Mouse (Mus musculus) forebrain, embryonic 15.5 days (tissue): Measurements from ENCODE around the gene Olfr1276. TPM values are rescaled to one million over a fixed set of nuclear protein-coding genes. Genes with fewer than 3 reads are reported as not detected.

Experiments
- ATAC-seq: fragments of 200-750 bp; cut with Nextera tagmentation; replicated peaks from 2 replicates; pipeline ENCODE4 v1.8.0; 2017; ENCODE audit warnings: mild to moderate bottlenecking, moderate TSS enrichment, moderate library complexity
- H3K27ac ChIP-seq: fragments of 300-500 bp; sonication (generic); replicated peaks from 2 replicates; pipeline ENCODE4 v1.5.1; 2015; ENCODE audit warnings: mild to moderate bottlenecking, inconsistent platforms
- H3K27me3 ChIP-seq: fragments of 300-500 bp; sonication (generic); 2 replicates; pipeline ENCODE4 v1.6.1; 2015; ENCODE audit warnings: inconsistent platforms
- H3K36me3 ChIP-seq: fragments of 300-500 bp; sonication (generic); 2 replicates; pipeline ENCODE4 v1.6.1; 2015; ENCODE audit warnings: mild to moderate bottlenecking, inconsistent platforms
- H3K4me1 ChIP-seq: fragments of 300-500 bp; sonication (generic); 2 replicates; pipeline ENCODE4 v1.6.1; 2015; ENCODE audit warnings: inconsistent platforms
- H3K4me2 ChIP-seq: fragments of 300-500 bp; sonication (generic); replicated peaks from 2 replicates; pipeline ENCODE4 v1.6.1; 2015; ENCODE audit warnings: mild to moderate bottlenecking, inconsistent platforms
- H3K4me3 ChIP-seq: fragments of 300-500 bp; sonication (generic); 2 replicates; pipeline ENCODE4 v1.5.1; 2015; ENCODE audit warnings: mild to moderate bottlenecking, inconsistent platforms
- H3K9ac ChIP-seq: fragments of 300-500 bp; sonication (generic); replicated peaks from 2 replicates; pipeline ENCODE4 v1.6.1; 2015; ENCODE audit warnings: mild to moderate bottlenecking, inconsistent platforms
- H3K9me3 ChIP-seq: fragments of 300-500 bp; sonication (generic); 2 replicates; pipeline ENCODE4 v1.6.1; 2016; ENCODE audit warnings: inconsistent platforms
- WGBS: fragments of 180-500 bp; shearing (Covaris S2); methylation state at CpG from one replicate; pipeline ENCODE4 v1.1.7; 2015; ENCODE audit warnings: mixed read lengths; 5-methylcytosine and 5-hydroxymethylcytosine counted together
- polyA plus RNA-seq: library from polyadenylated mRNA; unstranded; fragments of >200 nt; fragmentation: Nextera tagmentation; extraction: Ambion mirVana; gene quantifications from 2 replicates; pipeline ENCODE4 v1.2.1, GENCODE M21; 2015

Gene Olfr1276
- polyA plus RNA-seq = not detected in 2 replicates

- no peaks in the 10 kb centered on the region for H3K27me3 ChIP-seq
- H3K27ac ChIP-seq = no peak within 1 kb of the TSS
- no peaks in the 10 kb centered on the region for H3K9me3 ChIP-seq
- H3K4me2 ChIP-seq = no peak within 1 kb of the TSS
- H3K4me1 ChIP-seq = no peaks in the 10 kb centered on the region
- H3K4me3 ChIP-seq = no peak within 1 kb of the TSS
- no peak within 1 kb of the TSS for H3K9ac ChIP-seq
- ATAC-seq = no peak
- no peaks in the 10 kb centered on the region for H3K36me3 ChIP-seq
These were observed at the start of gene Olfr1276 for GRCm38 (mm10) chr2:111254216-111254615. TSS of gene Olfr1276 (plus strand) at chr2:111254516.

GRCm38 (mm10) chr2:111229502-111229901 lies 24.8 kb upstream of the Olfr1276 start, which contains the start of gene 4930430A15Rik:
TSS of gene 4930430A15Rik (minus strand) at chr2:111229602.
- no peak for ATAC-seq
- 90% methylated on average over 6 of the region's 6 CpGs for WGBS
- Histone ChIP-seq H3K27ac (no peak within 1 kb of the TSS), H3K9me3 (no peaks in the 10 kb centered on the region), H3K4me1 (no peaks in the 10 kb centered on the region), H3K4me2 (no peak within 1 kb of the TSS), H3K9ac (no peak within 1 kb of the TSS), H3K4me3 (no peak within 1 kb of the TSS), H3K27me3 (no peaks in the 10 kb centered on the region), H3K36me3 (no peaks in the 10 kb centered on the region)

- ATAC-seq = no peak
- Histone ChIP-seq H3K9me3 (no peaks in the 10 kb centered on the region), H3K36me3 (no peaks in the 10 kb centered on the region), H3K4me1 (no peaks in the 10 kb centered on the region), H3K4me3 (no peak within 1 kb of the TSS), H3K9ac (no peak within 1 kb of the TSS), H3K27me3 (no peaks in the 10 kb centered on the region), H3K27ac (no peak within 1 kb of the TSS), H3K4me2 (no peak within 1 kb of the TSS)
- 67% methylated on average over 1 of the region's 1 CpGs for WGBS
These were observed 19.1 kb upstream of the Olfr1276 start, which contains the start of gene Olfr1275 for GRCm38 (mm10) chr2:111235186-111235585. TSS of gene Olfr1275 (minus strand) at chr2:111235286.

GRCm38 (mm10) chr2:111274006-111274405 lies 19.7 kb downstream of the Olfr1276 start, which contains the start of gene Olfr1277:
TSS of gene Olfr1277 (minus strand) at chr2:111274106.
- H3K9ac ChIP-seq = no peak within 1 kb of the TSS
- 86% methylated on average over 2 of the region's 2 CpGs for WGBS
- no peak for ATAC-seq

GRCm38 (mm10) chr2:111289836-111290235 lies 35.5 kb downstream of the Olfr1276 start, which contains the start of gene Olfr1278:
TSS of gene Olfr1278 (plus strand) at chr2:111290136.
- no peak within 1 kb of the TSS for H3K27ac ChIP-seq
- H3K4me1 ChIP-seq = no peaks in the 10 kb centered on the region
- H3K36me3 ChIP-seq = no peaks in the 10 kb centered on the region
- H3K4me3 ChIP-seq = no peak within 1 kb of the TSS
- H3K9ac ChIP-seq = no peak within 1 kb of the TSS
- H3K27me3 ChIP-seq = no peaks in the 10 kb centered on the region
- H3K9me3 ChIP-seq = no peaks in the 10 kb centered on the region
- ATAC-seq = no peak
- H3K4me2 ChIP-seq = no peak within 1 kb of the TSS

More at GRCm38 (mm10) chr2:111274006-111274405, 19.7 kb downstream of the Olfr1276 start, which contains the start of gene Olfr1277:
- Histone ChIP-seq H3K4me1 (no peaks in the 10 kb centered on the region), H3K27ac (no peak within 1 kb of the TSS), H3K4me2 (no peak within 1 kb of the TSS), H3K9me3 (no peaks in the 10 kb centered on the region), H3K27me3 (no peaks in the 10 kb centered on the region), H3K36me3 (no peaks in the 10 kb centered on the region), H3K4me3 (no peak within 1 kb of the TSS)

GRCm38 (mm10) chr2:111298541-111298940 lies 44.2 kb downstream of the Olfr1276 start:
- Histone ChIP-seq H3K9me3 (no peaks in the 10 kb centered on the region), H3K27ac (no peak overlapping the region), H3K36me3 (no peaks in the 10 kb centered on the region), H3K4me3 (no peak overlapping the region), H3K4me1 (no peaks in the 10 kb centered on the region), H3K9ac (no peak overlapping the region), H3K27me3 (no peaks in the 10 kb centered on the region), H3K4me2 (no peak overlapping the region)
- no peak for ATAC-seq

- Histone ChIP-seq H3K27ac (no peak within 1 kb of the TSS), H3K9ac (no peak within 1 kb of the TSS), H3K4me2 (no peak within 1 kb of the TSS), H3K4me1 (no peaks in the 10 kb centered on the region), H3K4me3 (no peak within 1 kb of the TSS), H3K36me3 (no peaks in the 10 kb centered on the region), H3K9me3 (no peaks in the 10 kb centered on the region), H3K27me3 (no peaks in the 10 kb centered on the region)
- no peak for ATAC-seq
These were observed 46.1 kb downstream of the Olfr1276 start, which contains the start of gene Olfr1279 for GRCm38 (mm10) chr2:111300374-111300773. TSS of gene Olfr1279 (plus strand) at chr2:111300635.

Other genes starting within 250 kb of the Olfr1276 start
- not detected in 2 replicates for gene Gm13941, start 148.5 kb upstream of the Olfr1276 start, polyA plus RNA-seq
- not detected in 2 replicates for gene Gm15130, start 101.6 kb upstream of the Olfr1276 start, polyA plus RNA-seq
- gene 4930430A15Rik, start 24.9 kb upstream of the Olfr1276 start, polyA plus RNA-seq = not detected in 2 replicates
- gene Olfr1275, start 19.2 kb upstream of the Olfr1276 start, polyA plus RNA-seq = not detected in 2 replicates
- gene Olfr1277, start 19.6 kb downstream of the Olfr1276 start, polyA plus RNA-seq = not detected in 2 replicates
- not detected in 2 replicates for gene Olfr1278, start 35.6 kb downstream of the Olfr1276 start, polyA plus RNA-seq
- gene Olfr1279, start 46.1 kb downstream of the Olfr1276 start, polyA plus RNA-seq = not detected in 2 replicates
- gene Olfr1280, start 59.5 kb downstream of the Olfr1276 start, polyA plus RNA-seq = not detected in 2 replicates
- gene Olfr1281, start 72.0 kb downstream of the Olfr1276 start, polyA plus RNA-seq = not detected in 2 replicates
- not detected in 2 replicates for gene Olfr1282, start 81.6 kb downstream of the Olfr1276 start, polyA plus RNA-seq
- not detected in 2 replicates for gene Olfr1283, start 112.3 kb downstream of the Olfr1276 start, polyA plus RNA-seq
- gene Olfr1284, start 121.0 kb downstream of the Olfr1276 start, polyA plus RNA-seq = not detected in 2 replicates
- gene Olfr1286, start 168.6 kb downstream of the Olfr1276 start, polyA plus RNA-seq = not detected in 2 replicates
- gene Olfr1287, start 194.6 kb downstream of the Olfr1276 start, polyA plus RNA-seq = not detected in 2 replicates
- not detected in 2 replicates for gene Olfr1288, start 219.6 kb downstream of the Olfr1276 start, polyA plus RNA-seq
- gene Olfr1289, start 226.3 kb downstream of the Olfr1276 start, polyA plus RNA-seq = not detected in 2 replicates
- gene Olfr1290, start 239.3 kb downstream of the Olfr1276 start, polyA plus RNA-seq = not detected in 2 replicates
- not detected in 2 replicates for gene Olfr1291-ps1, start 242.7 kb downstream of the Olfr1276 start, polyA plus RNA-seq